ENCODE assay signal across 19 mouse cellular contexts in the genomic region with DNA sequence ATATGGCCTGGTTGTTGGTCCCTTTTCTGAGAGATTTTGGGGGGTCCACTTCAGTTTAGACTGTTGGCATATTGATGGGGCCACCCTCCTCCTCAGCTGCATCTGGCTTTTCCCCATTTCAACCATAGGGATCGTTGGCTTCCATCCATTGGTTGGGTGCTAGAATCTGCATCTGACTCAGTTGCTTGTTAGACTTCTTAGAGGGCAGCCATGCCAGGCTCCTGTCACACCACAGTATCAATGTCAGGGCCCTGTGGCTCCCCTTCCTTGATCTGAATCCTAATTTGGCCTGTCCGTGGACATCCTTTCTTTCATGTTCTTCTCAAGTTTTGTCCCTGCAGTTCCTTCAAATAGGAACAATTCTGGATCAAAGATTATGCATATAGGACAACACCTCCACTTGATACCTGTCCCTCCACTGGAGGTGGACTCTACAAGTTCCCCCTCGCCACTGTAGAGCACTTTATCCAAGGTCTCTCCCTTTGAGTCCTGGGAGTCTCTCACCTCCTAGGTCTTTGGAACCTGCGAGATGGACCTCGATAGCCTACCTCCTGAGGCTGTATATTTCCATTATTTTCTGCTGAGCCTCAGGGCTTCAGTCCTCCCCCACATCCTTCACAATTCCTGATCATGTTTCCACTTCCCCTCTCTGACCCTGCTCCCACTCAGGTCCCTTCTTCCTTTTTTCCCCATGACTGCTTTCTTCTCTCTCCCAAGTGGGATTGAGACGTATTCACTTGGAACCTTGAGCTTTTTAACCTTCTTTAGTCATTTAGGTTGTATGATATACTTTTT. TPM values are rescaled to one million over a fixed set of nuclear protein-coding genes. Genes with fewer than 3 reads are reported as not detected.
DNase-seq lines count a peak whose midpoint lies in the region; ATAC-seq lines count a peak whose summit lies in the region.
"Had no signal": no experiment of that assay in that cellular context is flagged by ENCODE, and none has a peak within 500 bp of the region (broad histone marks: within the 10 kb centered on the region; RNA-seq: fewer than 3 reads in every experiment).

No protein-coding gene starts in this region.

- ATAC-seq in liver, embryonic 11.5 days (replicated peaks; ENCODE audit: low FRiP score), result peak; percentile 29; the same call in 1 of the 2 replicates
- ATAC-seq in liver, embryonic 12.5 days, result no peak
- 0 out of 2 replicates have a peak, but pooled peaks have one; percentile 23 for ATAC-seq in neural tube, embryonic 11.5 days (ENCODE audit: insufficient read depth, low FRiP score, low TSS enrichment)
- ATAC-seq in neural tube, embryonic 15.5 days (ENCODE audit: low FRiP score), result no peak
- ATAC-seq: activated CD4-positive, CD25-positive, alpha-beta regulatory T cell, adult 4 months; forebrain, embryonic 13.5 days; forebrain, postnatal 0 days; Patski had no signal

- no peak overlapping the region for H3K4me3 ChIP-seq in heart, embryonic 10.5 days
- H3K4me3 ChIP-seq in liver, embryonic 11.5 days (ENCODE audit: low read depth, low read length), result no peak overlapping the region
- H3K4me3 ChIP-seq in liver, embryonic 12.5 days, result no peak overlapping the region
- no peak overlapping the region for H3K4me3 ChIP-seq in neural tube, embryonic 11.5 days (ENCODE audit: low read depth, low read length)
- H3K4me3 ChIP-seq in neural tube, embryonic 15.5 days (replicated peaks), result no peak overlapping the region
- H3K4me3 ChIP-seq: forebrain, embryonic 13.5 days; hindbrain, embryonic 13.5 days had no signal

- WGBS in heart, embryonic 10.5 days, result 68% methylated on average over 6 of the region's 6 CpGs
- WGBS in liver, embryonic 11.5 days, result 69% methylated on average over 6 of the region's 6 CpGs
- 51% methylated on average over 6 of the region's 6 CpGs for WGBS in liver, embryonic 12.5 days (ENCODE audit: insufficient replicate concordance)
- WGBS in neural tube, embryonic 11.5 days, result 72% methylated on average over 6 of the region's 6 CpGs
- 74% methylated on average over 6 of the region's 6 CpGs for WGBS in neural tube, embryonic 15.5 days

- no peaks in the 10 kb centered on the region for H3K4me1 ChIP-seq in heart, embryonic 10.5 days
- no peaks in the 10 kb centered on the region for H3K4me1 ChIP-seq in liver, embryonic 11.5 days (replicated peaks; ENCODE audit: control insufficient read depth, insufficient read depth, low read length)
- no peaks in the 10 kb centered on the region for H3K4me1 ChIP-seq in liver, embryonic 12.5 days
- H3K4me1 ChIP-seq in neural tube, embryonic 11.5 days (ENCODE audit: control insufficient read depth, insufficient read depth, low read length), result no peaks in the 10 kb centered on the region
- no peaks in the 10 kb centered on the region for H3K4me1 ChIP-seq in neural tube, embryonic 15.5 days
- H3K4me1 ChIP-seq: forebrain, embryonic 13.5 days; hindbrain, embryonic 13.5 days had no signal

- H3K27ac ChIP-seq in heart, embryonic 10.5 days, result no peak overlapping the region
- H3K27ac ChIP-seq in liver, embryonic 11.5 days (ENCODE audit: low read depth, low read length), result no peak overlapping the region
- H3K27ac ChIP-seq in liver, embryonic 12.5 days, result no peak overlapping the region
- no peak overlapping the region for H3K27ac ChIP-seq in neural tube, embryonic 11.5 days (ENCODE audit: low read depth, low read length)
- H3K27ac ChIP-seq in neural tube, embryonic 15.5 days (replicated peaks), result no peak overlapping the region
- H3K27ac ChIP-seq: forebrain, embryonic 13.5 days; hindbrain, embryonic 13.5 days had no signal

- no peaks in the 10 kb centered on the region for H3K36me3 ChIP-seq in heart, embryonic 10.5 days
- no peaks in the 10 kb centered on the region for H3K36me3 ChIP-seq in liver, embryonic 11.5 days (ENCODE audit: control insufficient read depth, insufficient read depth, low read length)
- H3K36me3 ChIP-seq in liver, embryonic 12.5 days, result no peaks in the 10 kb centered on the region
- no peaks in the 10 kb centered on the region for H3K36me3 ChIP-seq in neural tube, embryonic 11.5 days (ENCODE audit: control insufficient read depth, insufficient read depth, low read length)
- H3K36me3 ChIP-seq in neural tube, embryonic 15.5 days, result no peaks in the 10 kb centered on the region
- H3K36me3 ChIP-seq: hindbrain, embryonic 13.5 days had no signal

- DNase-seq in heart, embryonic 10.5 days (ENCODE audit: low spot score), result peak; percentile 75
- no peak for DNase-seq in heart, adult 9 months (ENCODE audit: low spot score in 2 of 2)
- no peak for DNase-seq in liver, embryonic 11.5 days (ENCODE audit: low spot score)
- DNase-seq in neural tube, embryonic 11.5 days (ENCODE audit: low spot score), result no peak
- DNase-seq: adrenal gland, postnatal 14 days; cerebellum, adult 11-12 months; cerebellum, adult 9-10 months; cerebellum, postnatal 25 days; forebrain, postnatal 0 days; gastrocnemius, postnatal 14 days; heart, postnatal 4 days had no signal

- H3K27me3 ChIP-seq in heart, embryonic 10.5 days (ENCODE audit: insufficient read depth, poor library complexity, severe bottlenecking), result no peaks in the 10 kb centered on the region
- H3K27me3 ChIP-seq in liver, embryonic 11.5 days (replicated peaks; ENCODE audit: control insufficient read depth, insufficient read depth, low read length), result no peaks in the 10 kb centered on the region
- no peaks in the 10 kb centered on the region for H3K27me3 ChIP-seq in liver, embryonic 12.5 days (replicated peaks)
- no peaks in the 10 kb centered on the region for H3K27me3 ChIP-seq in neural tube, embryonic 11.5 days (ENCODE audit: control insufficient read depth, insufficient read depth, low read length)
- H3K27me3 ChIP-seq in neural tube, embryonic 15.5 days (replicated peaks), result no peaks in the 10 kb centered on the region
- H3K27me3 ChIP-seq: CH12.LX; forebrain, embryonic 13.5 days; hindbrain, embryonic 13.5 days; Patski had no signal

- no peak overlapping the region for H3K4me2 ChIP-seq in liver, embryonic 11.5 days
- H3K4me2 ChIP-seq in liver, embryonic 12.5 days, result no peak overlapping the region
- no peak overlapping the region for H3K4me2 ChIP-seq in neural tube, embryonic 11.5 days (ENCODE audit: low read depth)
- no peak overlapping the region for H3K4me2 ChIP-seq in neural tube, embryonic 15.5 days
- H3K4me2 ChIP-seq: forebrain, embryonic 13.5 days; heart, embryonic 11.5 days; hindbrain, embryonic 13.5 days had no signal

- H3K9me3 ChIP-seq in heart, embryonic 10.5 days, result peaks cover 4% of the 10 kb centered on the region
- H3K9me3 ChIP-seq in liver, embryonic 11.5 days (ENCODE audit: control insufficient read depth, low read length), result no peaks in the 10 kb centered on the region; the same call in 1 of the 2 replicates
- peaks cover 5% of the 10 kb centered on the region; the same call in 1 of the 2 replicates for H3K9me3 ChIP-seq in liver, embryonic 12.5 days (replicated peaks)
- no peaks in the 10 kb centered on the region for H3K9me3 ChIP-seq in neural tube, embryonic 11.5 days (ENCODE audit: control insufficient read depth, low read length)
- peaks cover 15% of the 10 kb centered on the region; the same call in 1 of the 2 replicates for H3K9me3 ChIP-seq in neural tube, embryonic 15.5 days (replicated peaks)

- H3K9ac ChIP-seq in liver, embryonic 11.5 days (ENCODE audit: low read depth, low read length), result no peak overlapping the region
- no peak overlapping the region for H3K9ac ChIP-seq in liver, embryonic 12.5 days
- no peak overlapping the region for H3K9ac ChIP-seq in neural tube, embryonic 11.5 days (ENCODE audit: low read length)
- no peak overlapping the region for H3K9ac ChIP-seq in neural tube, embryonic 15.5 days (replicated peaks)
- H3K9ac ChIP-seq: forebrain, embryonic 13.5 days; forebrain, postnatal 0 days; hindbrain, embryonic 13.5 days had no signal

RNA-seq across cellular contexts. Expression of gene Zfp985, which starts 12.5 kb away (rescaled TPM):
- polyA plus RNA-seq in heart, embryonic 10.5 days (2016; fragmentation: Nextera tagmentation; extraction: Ambion mirVana), result 0.10 and 0.12 TPM in 2 replicates
- 0.38 and 0.47 TPM in 2 replicates for polyA plus RNA-seq in liver, embryonic 11.5 days (2014; fragmentation: Nextera tagmentation; extraction: Ambion mirVana)
- polyA plus RNA-seq in liver, embryonic 12.5 days (2016; fragmentation: Nextera tagmentation; extraction: Ambion mirVana), result 0.21 and 0.29 TPM in 2 replicates
- 0.15 TPM in 1 of 2 replicates, not detected in the other for polyA plus RNA-seq in neural tube, embryonic 11.5 days (2014; fragmentation: Nextera tagmentation; extraction: Ambion mirVana)
- polyA plus RNA-seq in neural tube, embryonic 15.5 days (2015; fragmentation: Nextera tagmentation; extraction: Ambion mirVana), result 0.08 and 0.10 TPM in 2 replicates
- polyA plus RNA-seq: forebrain, postnatal 0 days; hindbrain, embryonic 13.5 days had no signal

RNA-seq across cellular contexts. Expression of gene Gm16503, which starts 25.6 kb away (rescaled TPM):
- 0.38 and 0.53 TPM in 2 replicates for polyA plus RNA-seq in heart, embryonic 10.5 days (2016; fragmentation: Nextera tagmentation; extraction: Ambion mirVana)
- polyA plus RNA-seq in liver, embryonic 11.5 days (2014; fragmentation: Nextera tagmentation; extraction: Ambion mirVana), result 0.21 TPM in 2 replicates
- 0.14 and 0.20 TPM in 2 replicates for polyA plus RNA-seq in liver, embryonic 12.5 days (2016; fragmentation: Nextera tagmentation; extraction: Ambion mirVana)
- 0.09 and 0.16 TPM in 2 replicates for polyA plus RNA-seq in neural tube, embryonic 11.5 days (2014; fragmentation: Nextera tagmentation; extraction: Ambion mirVana)
- 0.75 and 1.2 TPM in 2 replicates for polyA plus RNA-seq in neural tube, embryonic 15.5 days (2015; fragmentation: Nextera tagmentation; extraction: Ambion mirVana)
- polyA plus RNA-seq: Patski had no signal

Comparison
In these comparisons a context has a peak if more than half of its experiments do, and no peak if none do; other contexts are left out.
1. ATAC-seq: peak in liver, embryonic 11.5 days (single experiment) and neural tube, embryonic 11.5 days (single experiment); none in liver, embryonic 12.5 days (single experiment) and neural tube, embryonic 15.5 days (single experiment).